Mouse (Mus musculus) C2C12 (cell line): Measurements from ENCODE around the gene Cep170b. TPM values are rescaled to one million over a fixed set of nuclear protein-coding genes. Genes with fewer than 3 reads are reported as not detected.

Experiments used
- H3K27me3 ChIP-seq: one replicate; pipeline ENCODE4 v1.6.1; 2011; ENCODE audit not compliant: control insufficient read depth, insufficient read depth, insufficient read length
- H3K36me3 ChIP-seq: one replicate; pipeline ENCODE4 v1.6.1; 2011; ENCODE audit not compliant: control insufficient read depth, insufficient read depth
- H3K4me3 ChIP-seq: one replicate; pipeline ENCODE4 v1.5.1; 2011; ENCODE audit warnings: mild to moderate bottlenecking, control low read depth; ENCODE audit not compliant: poor library complexity, insufficient read depth, severe bottlenecking
- H3K79me2 ChIP-seq: one replicate; pipeline ENCODE4 v1.6.1; 2011; ENCODE audit not compliant: control insufficient read depth, insufficient read depth
- H3K79me3 ChIP-seq: one replicate; pipeline ENCODE4 v1.6.1; 2011; ENCODE audit warnings: low read depth, control low read depth
- H3ac ChIP-seq: one replicate; pipeline ENCODE3; 2011; ENCODE audit warnings: low read depth; ENCODE audit not compliant: control insufficient read depth, insufficient read length
- CEBPB ChIP-seq: IDR thresholded peaks from one replicate; pipeline ENCODE4 v1.6.1; 2011; ENCODE audit warnings: low read depth, mild to moderate bottlenecking, control low read depth, moderate library complexity
- CTCF ChIP-seq: IDR thresholded peaks from one replicate; pipeline ENCODE4 v1.5.1; 2011; ENCODE audit not compliant: control insufficient read depth, insufficient read depth, insufficient read length
- FOSL1 ChIP-seq: IDR thresholded peaks from one replicate; pipeline ENCODE4 v1.8.0; 2011; ENCODE audit warnings: mild to moderate bottlenecking, low read length; ENCODE audit not compliant: poor library complexity, insufficient read depth, severe bottlenecking
- MAX ChIP-seq: IDR thresholded peaks from one replicate; pipeline ENCODE4 v1.6.1; 2011; ENCODE audit warnings: mild to moderate bottlenecking, control low read depth
- MYOD1 ChIP-seq: IDR thresholded peaks from one replicate; pipeline ENCODE4 v1.6.1; 2011; ENCODE audit warnings: low read depth; ENCODE audit not compliant: control insufficient read depth, insufficient read length
- MYOG ChIP-seq: IDR thresholded peaks from one replicate; pipeline ENCODE4 v1.6.1; 2011; ENCODE audit not compliant: control insufficient read depth, insufficient read length; ENCODE audit errors: extremely low read depth
- USF1 ChIP-seq: IDR thresholded peaks from one replicate; pipeline ENCODE4 v1.6.1; 2011; ENCODE audit warnings: low read depth, mild to moderate bottlenecking, control low read depth, moderate library complexity
- polyA plus RNA-seq: library from polyadenylated mRNA; unstranded; fragments of >200 nt; fragmentation: generic; extraction: Trizol; gene quantifications from one replicate; pipeline ENCODE4 v1.2.1, GENCODE M21; 2012; ENCODE audit warnings: missing spikeins

Cep170b gene
- polyA plus RNA-seq, 1 experiment = 33.3 TPM

- Histone ChIP-seq H3K4me3 (no peak overlapping the region), H3ac (no peak overlapping the region), H3K79me2 (no peaks in the 10 kb centered on the region), H3K36me3 (peaks cover 27% of the 10 kb centered on the region), H3K79me3 (no peaks in the 10 kb centered on the region), H3K27me3 (no peaks in the 10 kb centered on the region)
- no peak for TF ChIP-seq USF1
- TF ChIP-seq MYOD1 = no peak
- TF ChIP-seq CEBPB = no peak
- no peak for TF ChIP-seq MYOG
- TF ChIP-seq CTCF = no peak
- TF ChIP-seq FOSL1 = no peak
- no peak for TF ChIP-seq MAX
Observed at GRCm38 (mm10) chr12:112737761-112738160, 17.5 kb downstream of the Cep170b start.

GRCm38 (mm10) chr12:112738281-112739022 lies 18.2 kb downstream of the Cep170b start:
- Histone ChIP-seq H3K79me3 (no peaks in the 10 kb centered on the region), H3K79me2 (no peaks in the 10 kb centered on the region), H3ac (no peak overlapping the region), H3K36me3 (peaks cover 28% of the 10 kb centered on the region), H3K27me3 (no peaks in the 10 kb centered on the region), H3K4me3 (no peak overlapping the region)
- no peak for TF ChIP-seq CEBPB
- TF ChIP-seq MAX = no peak
- no peak for TF ChIP-seq MYOG
- no peak for TF ChIP-seq CTCF
- TF ChIP-seq MYOD1 = no peak
- no peak for TF ChIP-seq FOSL1
- no peak for TF ChIP-seq USF1

GRCm38 (mm10) chr12:112739023-112739568 lies 18.8 kb downstream of the Cep170b start:
- H3K79me2 ChIP-seq = no peaks in the 10 kb centered on the region

GRCm38 (mm10) chr12:112742768-112743167 lies 22.5 kb downstream of the Cep170b start:
- Histone ChIP-seq H3K79me2 (no peaks in the 10 kb centered on the region), H3ac (no peak overlapping the region), H3K27me3 (no peaks in the 10 kb centered on the region), H3K4me3 (no peak overlapping the region), H3K36me3 (peaks cover 25% of the 10 kb centered on the region), H3K79me3 (no peaks in the 10 kb centered on the region)
- no peak for TF ChIP-seq MYOG
- TF ChIP-seq MAX = no peak
- no peak for TF ChIP-seq FOSL1
- no peak for TF ChIP-seq MYOD1
- no peak for TF ChIP-seq USF1
- no peak for TF ChIP-seq CEBPB
- TF ChIP-seq CTCF = no peak

More at GRCm38 (mm10) chr12:112739023-112739568, 18.8 kb downstream of the Cep170b start:
- Histone ChIP-seq H3ac (no peak overlapping the region), H3K4me3 (no peak overlapping the region), H3K79me3 (no peaks in the 10 kb centered on the region), H3K36me3 (peaks cover 32% of the 10 kb centered on the region), H3K27me3 (no peaks in the 10 kb centered on the region)
- TF ChIP-seq MYOD1 (no peak), USF1 (no peak), MAX (no peak), CEBPB (no peak), FOSL1 (no peak), MYOG (no peak), CTCF (no peak)

GRCm38 (mm10) chr12:112743168-112743975 lies 23.1 kb downstream of the Cep170b start:
- peak overlapping the region; percentile 19 for H3ac ChIP-seq
- no peaks in the 10 kb centered on the region for H3K79me2 ChIP-seq
- no peaks in the 10 kb centered on the region for H3K27me3 ChIP-seq
- peaks cover 25% of the 10 kb centered on the region for H3K36me3 ChIP-seq
- TF ChIP-seq FOSL1 (no peak), CTCF (peak; percentile 84)
- no peak overlapping the region for H3K4me3 ChIP-seq
- no peaks in the 10 kb centered on the region for H3K79me3 ChIP-seq

- H3K4me3 ChIP-seq = no peak overlapping the region
Observed at GRCm38 (mm10) chr12:112744211-112744610, 24.0 kb downstream of the Cep170b start.

More at GRCm38 (mm10) chr12:112744211-112744610, 24.0 kb downstream of the Cep170b start:
- Histone ChIP-seq H3K27me3 (no peaks in the 10 kb centered on the region), H3ac (no peak overlapping the region), H3K79me2 (no peaks in the 10 kb centered on the region), H3K36me3 (peaks cover 25% of the 10 kb centered on the region), H3K79me3 (no peaks in the 10 kb centered on the region)
- TF ChIP-seq FOSL1 = no peak
- TF ChIP-seq CTCF = no peak
- no peak for TF ChIP-seq CEBPB
- no peak for TF ChIP-seq MYOD1
- TF ChIP-seq MAX = no peak
- TF ChIP-seq MYOG = no peak
- no peak for TF ChIP-seq USF1
